Mouse (Mus musculus): ENCODE data around the gene Timeless. TPM values are rescaled to one million over a fixed set of nuclear protein-coding genes. Genes with fewer than 3 reads are reported as not detected.

Gene Timeless
- 2.2 TPM for polyA plus RNA-seq (2014; fragmentation: Illumina TruSeq; extraction: RNeasy Lipid Tissue Mini Kit (QIAGEN cat#74804); ENCODE audit: low read depth, low replicate concordance)

DNA sequence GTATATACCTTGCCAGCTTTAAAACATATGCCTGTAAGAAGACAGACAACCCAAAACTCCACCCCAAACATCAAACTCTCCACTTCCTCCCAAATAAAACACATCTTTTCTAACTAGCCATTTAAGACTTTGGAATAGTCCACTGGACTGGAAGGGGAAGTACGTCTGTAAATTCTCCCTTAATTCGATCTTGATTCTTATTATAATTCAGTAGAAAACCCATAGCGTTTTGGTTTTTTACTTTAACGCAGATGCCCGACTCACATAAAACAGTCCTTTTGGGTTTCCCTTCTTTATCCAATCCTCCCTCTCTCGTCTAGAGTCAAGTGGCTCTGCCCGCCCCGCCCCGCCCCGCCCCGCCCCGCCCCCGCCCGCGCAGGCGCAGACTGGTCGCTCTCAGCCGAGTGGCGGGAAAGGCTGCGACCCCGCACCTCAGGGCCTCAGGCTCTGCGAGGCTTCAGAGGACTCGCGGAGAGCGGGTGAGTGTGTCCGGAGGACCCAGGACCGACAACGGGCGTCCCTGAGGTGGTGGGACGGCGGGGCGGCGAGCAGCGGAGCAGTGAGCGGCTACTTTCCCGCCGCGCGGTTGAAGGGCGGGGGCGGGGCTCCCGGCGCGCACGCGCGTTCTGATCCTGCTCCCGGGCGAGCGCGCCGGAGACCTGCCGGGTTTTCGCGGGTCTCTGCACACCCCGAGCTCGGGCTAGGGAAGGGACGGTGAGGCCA is at the start of gene Timeless:
Gene Timeless, plus strand, starts transcription at position 369 of the 723 bp plus-strand sequence.

DNA sequence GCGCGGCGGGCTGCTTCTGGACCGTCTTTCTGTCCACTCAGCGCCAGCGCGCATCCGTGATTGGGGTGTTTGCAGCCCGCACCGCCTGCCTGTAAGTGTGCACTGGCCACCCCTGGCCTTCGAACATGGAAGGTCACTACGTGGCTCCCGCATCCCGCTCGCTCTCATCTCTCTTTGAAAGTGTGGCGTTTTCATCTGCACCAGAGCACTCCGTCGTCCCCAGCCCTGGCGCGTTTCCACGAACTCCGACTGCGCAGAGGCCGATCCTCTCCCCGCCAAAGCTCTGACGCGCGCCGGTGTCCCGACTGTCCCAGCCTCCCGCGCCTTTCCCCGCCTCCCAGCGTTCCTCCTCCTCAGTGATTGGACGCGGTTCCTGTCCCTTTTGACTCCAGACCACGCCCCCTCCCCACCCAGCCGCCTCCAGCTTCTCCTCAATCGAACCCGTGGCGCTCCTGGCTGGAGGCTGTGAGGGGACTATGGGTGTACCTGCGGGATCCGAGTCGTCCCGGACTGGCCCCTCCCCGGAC is 37.8 kb upstream of the Timeless start, which contains the start of gene Gls2:
Gene Gls2, plus strand, starts transcription at position 434 of the 527 bp plus-strand sequence.

DNA sequence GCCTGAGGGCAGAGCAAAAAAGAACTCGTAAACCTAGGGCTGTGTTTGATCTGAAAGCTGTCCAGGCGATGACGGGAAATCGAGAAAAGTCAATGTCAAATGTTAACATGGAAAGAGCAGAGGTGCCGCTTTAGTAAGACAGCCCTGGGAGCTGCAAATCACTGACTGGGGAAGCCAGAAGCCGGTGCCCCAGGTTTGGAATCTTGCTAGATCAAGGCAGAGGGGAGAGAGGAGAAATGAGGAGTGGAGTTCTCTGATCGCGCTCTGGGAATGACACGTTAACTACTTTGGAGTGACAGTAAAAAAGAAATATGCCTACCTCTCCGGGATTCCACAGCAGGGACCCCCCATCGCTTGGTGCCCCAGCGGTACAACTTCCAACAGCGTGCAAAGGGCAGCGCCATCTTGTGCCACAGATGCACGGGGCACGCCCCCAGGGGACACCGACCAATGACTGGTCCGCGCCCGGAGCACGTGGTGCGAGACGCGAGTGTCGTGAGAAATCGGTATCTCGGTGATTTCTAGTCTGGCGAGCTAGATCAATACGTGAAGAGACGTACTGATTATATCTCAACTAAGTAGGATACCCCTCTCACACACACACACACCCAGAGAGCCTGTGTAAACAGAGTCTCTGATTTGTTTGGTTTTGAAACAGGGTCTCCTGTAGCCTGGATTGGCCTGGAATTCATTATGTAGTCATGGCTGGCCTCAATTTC is 20.3 kb upstream of the Timeless start, which contains the start of gene Spryd4:
Gene Spryd4, minus strand, starts transcription at position 418 of the 719 bp plus-strand sequence.

DNA sequence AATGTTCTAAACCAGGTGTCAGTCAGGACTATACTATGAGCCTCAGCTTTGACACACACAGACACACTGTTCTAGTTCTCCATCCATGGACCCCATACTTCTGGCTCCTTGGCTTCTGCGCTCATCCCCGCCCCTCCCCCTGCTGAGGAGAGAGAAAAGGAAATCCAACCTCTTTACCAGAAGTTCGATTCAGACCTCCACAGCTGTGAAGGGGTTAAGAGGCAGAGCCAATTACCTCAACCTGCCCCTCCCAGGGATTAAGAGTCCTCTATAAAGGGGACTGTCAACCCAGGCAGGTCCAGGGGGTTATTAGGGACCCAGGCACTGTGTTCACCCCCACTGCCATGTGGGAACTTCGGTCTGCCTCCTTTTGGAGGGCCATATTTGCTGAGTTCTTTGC is 6.3 kb upstream of the Timeless start, which contains the start of gene Mip:
Gene Mip, plus strand, starts transcription at position 301 of the 400 bp plus-strand sequence.

DNA sequence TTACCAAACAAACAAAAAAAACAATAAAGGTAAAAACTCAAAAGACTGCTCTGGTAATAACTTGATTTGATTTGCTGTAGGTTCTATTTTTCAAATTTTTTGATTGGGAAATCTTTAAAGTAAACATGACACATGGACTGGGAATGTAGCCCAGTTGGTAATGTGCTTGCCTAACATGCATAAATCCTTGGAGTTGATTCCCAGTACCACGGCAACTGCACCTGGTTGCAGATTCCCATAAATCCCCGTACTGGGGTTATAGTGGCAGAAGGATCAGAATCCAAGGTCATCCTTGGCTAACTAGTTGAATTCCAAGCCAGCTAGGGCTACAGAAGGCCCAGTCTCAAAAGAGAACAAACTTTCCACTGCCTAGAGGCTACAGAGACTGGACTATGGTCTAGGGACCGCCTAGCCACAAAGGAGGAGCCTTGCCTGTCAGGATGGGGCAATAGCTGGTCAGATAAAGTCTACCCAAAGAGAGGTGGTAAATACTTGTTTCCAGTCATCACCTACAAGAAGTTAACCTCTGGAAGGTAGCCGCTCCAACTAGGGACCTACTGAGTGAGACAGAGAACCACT is 21.9 kb downstream of the Timeless start, which contains the start of gene Apon:
Gene Apon, plus strand, starts transcription at position 420 of the 579 bp plus-strand sequence.

DNA sequence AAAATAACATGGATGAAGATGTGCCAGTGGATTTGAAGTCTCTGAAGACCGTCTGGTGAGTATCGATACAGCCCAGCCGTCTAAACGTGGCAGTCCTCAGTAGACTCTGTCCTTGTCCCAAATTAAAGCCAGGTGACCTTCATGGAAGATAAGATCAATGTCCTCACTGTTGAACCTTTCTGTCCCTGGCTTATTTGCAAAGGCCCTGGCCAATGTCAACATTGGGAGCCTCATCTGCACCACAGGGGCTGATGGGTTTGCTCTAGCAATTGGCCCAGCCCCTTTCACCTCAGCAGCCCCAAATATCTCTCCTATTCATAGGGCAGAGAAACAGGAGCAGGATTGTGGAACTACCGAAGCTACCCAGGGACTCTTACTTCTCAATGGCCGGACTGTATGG is 36.5 kb downstream of the Timeless start, which contains the start of gene Apof:
Gene Apof, plus strand, starts transcription at position 301 of the 400 bp plus-strand sequence.

DNA sequence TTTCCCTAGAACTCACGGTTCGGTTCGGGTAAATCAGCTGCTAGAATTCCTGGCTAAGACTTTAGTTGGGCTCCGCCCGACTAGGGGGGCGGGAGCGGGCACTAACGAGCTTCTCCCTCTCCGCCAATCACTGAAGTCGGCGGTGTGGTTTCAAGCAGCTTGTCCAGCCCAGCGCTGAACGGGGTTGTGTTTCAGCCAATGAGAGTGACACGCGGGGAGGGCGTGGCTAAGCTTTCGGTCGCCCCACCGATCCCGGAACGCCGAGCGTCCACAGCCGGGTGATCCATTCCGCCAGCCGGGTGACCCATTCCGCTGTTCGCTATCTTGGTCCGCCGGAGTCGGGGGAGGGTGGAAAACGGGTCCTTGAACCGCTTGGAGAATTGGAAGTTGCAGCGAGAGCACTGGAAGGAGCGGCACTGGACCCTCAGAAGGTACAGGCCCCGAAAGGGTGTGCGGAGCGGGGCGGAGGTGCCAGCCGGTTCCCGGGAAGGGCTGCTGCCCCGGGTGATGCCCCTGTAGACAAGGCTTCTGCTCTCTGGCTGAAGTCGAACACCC is 38.5 kb downstream of the Timeless start, which contains the start of gene Stat2:
Gene Stat2, plus strand, starts transcription at position 273 of the 555 bp plus-strand sequence.

DNA sequence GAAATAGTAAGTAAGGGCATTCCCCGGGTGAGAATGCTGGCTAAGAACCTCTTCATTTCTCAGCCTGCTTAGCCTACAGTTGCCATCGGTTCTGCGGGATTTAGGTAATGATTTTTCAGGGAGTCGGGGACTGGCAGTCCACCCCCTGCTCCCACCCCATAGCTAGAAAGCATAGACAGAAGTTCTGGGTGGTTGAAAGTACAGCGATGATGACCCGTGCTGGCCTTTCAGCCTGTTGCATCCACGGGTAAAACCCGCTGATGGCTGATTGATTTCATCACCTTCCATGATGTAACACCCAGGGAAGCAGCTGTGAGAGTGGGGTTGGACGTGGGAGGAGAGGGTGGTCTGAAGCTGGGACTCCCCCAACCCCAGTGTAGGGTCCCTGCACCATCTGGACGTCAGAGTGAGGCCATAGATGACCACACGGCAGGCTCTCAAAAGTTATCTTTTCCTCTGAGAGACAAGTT is 66.9 kb downstream of the Timeless start, which contains the start of gene Il23a:
Gene Il23a, minus strand, starts transcription at position 51 of the 470 bp plus-strand sequence.

Other genes with a start within 250 kb of the Timeless start
- gene Hsd17b6, start 224.5 kb upstream of the Timeless start, polyA plus RNA-seq (2014; fragmentation: Illumina TruSeq; extraction: RNeasy Lipid Tissue Mini Kit (QIAGEN cat#74804); ENCODE audit: low read depth, low replicate concordance) = not detected
- 23.5 TPM for gene Prim1, start 216.9 kb upstream of the Timeless start, polyA plus RNA-seq (2014; fragmentation: Illumina TruSeq; extraction: RNeasy Lipid Tissue Mini Kit (QIAGEN cat#74804); ENCODE audit: low read depth, low replicate concordance)
- 988 TPM for gene Naca, start 196.5 kb upstream of the Timeless start, polyA plus RNA-seq (2014; fragmentation: Illumina TruSeq; extraction: RNeasy Lipid Tissue Mini Kit (QIAGEN cat#74804); ENCODE audit: low read depth, low replicate concordance)
- gene Ptges3, start 173.1 kb upstream of the Timeless start, polyA plus RNA-seq (2014; fragmentation: Illumina TruSeq; extraction: RNeasy Lipid Tissue Mini Kit (QIAGEN cat#74804); ENCODE audit: low read depth, low replicate concordance) = 541 TPM
- 333 TPM for gene Atp5b, start 148.8 kb upstream of the Timeless start, polyA plus RNA-seq (2014; fragmentation: Illumina TruSeq; extraction: RNeasy Lipid Tissue Mini Kit (QIAGEN cat#74804); ENCODE audit: low read depth, low replicate concordance)
- gene Baz2a, start 140.5 kb upstream of the Timeless start, polyA plus RNA-seq (2014; fragmentation: Illumina TruSeq; extraction: RNeasy Lipid Tissue Mini Kit (QIAGEN cat#74804); ENCODE audit: low read depth, low replicate concordance) = 58.1 TPM
- gene Rbms2, start 51.8 kb upstream of the Timeless start, polyA plus RNA-seq (2014; fragmentation: Illumina TruSeq; extraction: RNeasy Lipid Tissue Mini Kit (QIAGEN cat#74804); ENCODE audit: low read depth, low replicate concordance) = 5.9 TPM
- gene Gls2, start 37.6 kb upstream of the Timeless start, polyA plus RNA-seq (2014; fragmentation: Illumina TruSeq; extraction: RNeasy Lipid Tissue Mini Kit (QIAGEN cat#74804); ENCODE audit: low read depth, low replicate concordance) = 0.53 TPM
- 3.3 TPM for gene Spryd4, start 20.3 kb upstream of the Timeless start, polyA plus RNA-seq (2014; fragmentation: Illumina TruSeq; extraction: RNeasy Lipid Tissue Mini Kit (QIAGEN cat#74804); ENCODE audit: low read depth, low replicate concordance)
- gene Mip, start 6.2 kb upstream of the Timeless start, polyA plus RNA-seq (2014; fragmentation: Illumina TruSeq; extraction: RNeasy Lipid Tissue Mini Kit (QIAGEN cat#74804); ENCODE audit: low read depth, low replicate concordance) = not detected
- gene Apon, start 22.0 kb downstream of the Timeless start, polyA plus RNA-seq (2014; fragmentation: Illumina TruSeq; extraction: RNeasy Lipid Tissue Mini Kit (QIAGEN cat#74804); ENCODE audit: low read depth, low replicate concordance) = not detected
- 0.34 TPM for gene Apof, start 36.6 kb downstream of the Timeless start, polyA plus RNA-seq (2014; fragmentation: Illumina TruSeq; extraction: RNeasy Lipid Tissue Mini Kit (QIAGEN cat#74804); ENCODE audit: low read depth, low replicate concordance)
- 1.8 TPM for gene Stat2, start 38.5 kb downstream of the Timeless start, polyA plus RNA-seq (2014; fragmentation: Illumina TruSeq; extraction: RNeasy Lipid Tissue Mini Kit (QIAGEN cat#74804); ENCODE audit: low read depth, low replicate concordance)
- gene Il23a, start 66.7 kb downstream of the Timeless start, polyA plus RNA-seq (2014; fragmentation: Illumina TruSeq; extraction: RNeasy Lipid Tissue Mini Kit (QIAGEN cat#74804); ENCODE audit: low read depth, low replicate concordance) = 0.36 TPM
- 10.8 TPM for gene Pan2, start 71.3 kb downstream of the Timeless start, polyA plus RNA-seq (2014; fragmentation: Illumina TruSeq; extraction: RNeasy Lipid Tissue Mini Kit (QIAGEN cat#74804); ENCODE audit: low read depth, low replicate concordance)
- 7.6 TPM for gene Cnpy2, start 90.4 kb downstream of the Timeless start, polyA plus RNA-seq (2014; fragmentation: Illumina TruSeq; extraction: RNeasy Lipid Tissue Mini Kit (QIAGEN cat#74804); ENCODE audit: low read depth, low replicate concordance)
- gene Cs, start 105.7 kb downstream of the Timeless start, polyA plus RNA-seq (2014; fragmentation: Illumina TruSeq; extraction: RNeasy Lipid Tissue Mini Kit (QIAGEN cat#74804); ENCODE audit: low read depth, low replicate concordance) = 25.2 TPM
- 4.6 TPM for gene Coq10a, start 136.9 kb downstream of the Timeless start, polyA plus RNA-seq (2014; fragmentation: Illumina TruSeq; extraction: RNeasy Lipid Tissue Mini Kit (QIAGEN cat#74804); ENCODE audit: low read depth, low replicate concordance)
- 2.2 TPM for gene Ankrd52, start 145.1 kb downstream of the Timeless start, polyA plus RNA-seq (2014; fragmentation: Illumina TruSeq; extraction: RNeasy Lipid Tissue Mini Kit (QIAGEN cat#74804); ENCODE audit: low read depth, low replicate concordance)
- gene Slc39a5, start 169.2 kb downstream of the Timeless start, polyA plus RNA-seq (2014; fragmentation: Illumina TruSeq; extraction: RNeasy Lipid Tissue Mini Kit (QIAGEN cat#74804); ENCODE audit: low read depth, low replicate concordance) = not detected
- gene Nabp2, start 179.4 kb downstream of the Timeless start, polyA plus RNA-seq (2014; fragmentation: Illumina TruSeq; extraction: RNeasy Lipid Tissue Mini Kit (QIAGEN cat#74804); ENCODE audit: low read depth, low replicate concordance) = 9.7 TPM
- 9.4 TPM for gene Rnf41, start 179.6 kb downstream of the Timeless start, polyA plus RNA-seq (2014; fragmentation: Illumina TruSeq; extraction: RNeasy Lipid Tissue Mini Kit (QIAGEN cat#74804); ENCODE audit: low read depth, low replicate concordance)
- gene Smarcc2, start 227.2 kb downstream of the Timeless start, polyA plus RNA-seq (2014; fragmentation: Illumina TruSeq; extraction: RNeasy Lipid Tissue Mini Kit (QIAGEN cat#74804); ENCODE audit: low read depth, low replicate concordance) = 96.4 TPM

Data from testis, adult 10 weeks (tissue).